Mouse (Mus musculus) cerebellum, postnatal 36 days (tissue): ENCODE measurements at regions not wholly inside any gene's neighbourhood (a gene's known extent, or its start where the extent isn't known, plus 50 kb on each side); places are given as distances from the start of the nearest gene placed in this dataset.

Source experiments
- DNase-seq, 2 experiments: peaks; one replicate each; pipeline ENCODE4 v3.0.0; 2021 to 2022; ENCODE audit warnings: mixed read lengths in 2 of 2

- no peak for DNase-seq
Measured at GRCm38 (mm10) chrX:58445624-58446323, 423.3 kb downstream of the Zic3 start.

- no peak for DNase-seq
Measured at GRCm38 (mm10) chrX:58447605-58448004, 425.1 kb downstream of the Zic3 start.

- no peak for DNase-seq
Measured at GRCm38 (mm10) chrX:58469683-58470082, 439.5 kb upstream of the 4930550L24Rik start.

GRCm38 (mm10) chrX:58470986-58471385 is 438.2 kb upstream of the 4930550L24Rik start:
- DNase-seq: no peak

GRCm38 (mm10) chrX:58490861-58491260 is 418.3 kb upstream of the 4930550L24Rik start:
- DNase-seq: peak in 1 of 2 experiments; percentile 19

- no peak for DNase-seq
Measured at GRCm38 (mm10) chrX:58503573-58503972, 405.6 kb upstream of the 4930550L24Rik start.

GRCm38 (mm10) chrX:58514925-58515324 is 394.2 kb upstream of the 4930550L24Rik start:
- DNase-seq: no peak
